Mouse (Mus musculus): ENCODE measurements at regions not wholly inside any gene's neighbourhood (a gene's known extent, or its start where the extent isn't known, plus 50 kb on each side); places are given as distances from the start of the nearest gene placed in this dataset.
A peak's percentile ranks its signal among the peaks of the same experiment; 100 is the strongest.

- no peak for DNase-seq (ENCODE audit: low read depth, low spot score)
Observed at GRCm38 (mm10) chr3:68758609-68759008, 68.2 kb downstream of the Il12a start.

GRCm38 (mm10) chr3:68759375-68759774 lies 68.9 kb downstream of the Il12a start:
- peak; percentile 11 for DNase-seq (ENCODE audit: low read depth, low spot score)

GRCm38 (mm10) chr3:68760806-68761205 lies 70.4 kb downstream of the Il12a start:
- no peak for DNase-seq (ENCODE audit: low read depth, low spot score)

- no peak for DNase-seq (ENCODE audit: low read depth, low spot score)
Observed at GRCm38 (mm10) chr3:68761242-68761625, 70.8 kb downstream of the Il12a start.

- peak; percentile 58 for DNase-seq (ENCODE audit: low read depth, low spot score)
Observed at GRCm38 (mm10) chr3:68761626-68762331, 71.3 kb downstream of the Il12a start.

- no peak for DNase-seq (ENCODE audit: low read depth, low spot score)
Observed at GRCm38 (mm10) chr3:68762988-68763387, 72.5 kb downstream of the Il12a start.

DNA sequence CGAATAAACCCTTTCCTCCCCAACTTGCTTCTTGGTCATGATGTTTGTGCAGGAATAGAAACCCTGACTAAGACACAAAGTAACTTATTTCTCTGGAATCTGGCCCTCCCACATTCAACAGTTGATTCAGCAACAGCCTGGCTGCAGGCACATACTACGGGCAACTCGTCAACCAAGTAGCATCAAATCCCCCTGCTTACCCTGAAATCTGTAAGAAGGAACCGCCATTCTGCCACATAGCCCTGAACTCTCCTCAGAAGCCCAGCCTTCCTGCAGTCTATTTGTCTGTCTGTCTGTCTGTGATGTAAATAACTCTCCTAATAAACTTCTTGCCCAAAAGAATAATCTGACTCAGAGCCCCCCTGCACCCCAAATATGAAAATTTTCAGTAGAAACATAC lies 73.9 kb downstream of the Il12a start:
- no peak for DNase-seq (ENCODE audit: low read depth, low spot score)

DNA sequence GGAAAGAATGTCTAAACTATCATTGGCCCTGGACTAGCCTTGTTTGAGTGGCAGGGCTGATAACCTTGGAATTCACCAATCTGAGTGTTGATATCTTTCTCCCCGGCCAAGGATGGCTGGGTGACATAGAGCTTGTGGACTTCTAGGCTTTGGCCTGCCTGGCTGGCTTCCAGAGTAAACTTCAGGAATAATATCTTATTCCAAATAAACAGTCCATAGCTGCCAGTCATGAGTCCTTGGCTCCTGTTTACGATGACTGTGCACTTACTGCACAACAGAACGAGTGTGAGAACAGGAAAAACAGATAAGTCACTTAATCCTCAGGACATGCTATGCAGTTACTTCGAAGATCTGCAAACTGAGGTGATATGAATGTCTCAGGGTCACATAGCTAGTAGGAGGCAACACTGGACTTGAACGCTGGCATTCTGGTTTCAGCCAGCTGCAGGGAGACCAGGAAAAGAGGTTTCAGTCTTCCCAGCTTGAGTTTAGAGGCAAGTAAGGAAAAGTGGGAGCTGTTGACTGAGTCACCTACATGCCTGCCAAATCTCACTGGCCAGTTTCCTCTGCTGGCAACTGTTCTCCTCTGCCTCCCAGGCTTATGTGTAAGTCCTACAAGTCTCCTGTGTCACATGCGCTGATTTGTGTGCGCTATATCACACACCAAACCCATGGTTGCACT lies 74.6 kb downstream of the Il12a start:
- DNase-seq (ENCODE audit: low read depth, low spot score) = no peak

DNA sequence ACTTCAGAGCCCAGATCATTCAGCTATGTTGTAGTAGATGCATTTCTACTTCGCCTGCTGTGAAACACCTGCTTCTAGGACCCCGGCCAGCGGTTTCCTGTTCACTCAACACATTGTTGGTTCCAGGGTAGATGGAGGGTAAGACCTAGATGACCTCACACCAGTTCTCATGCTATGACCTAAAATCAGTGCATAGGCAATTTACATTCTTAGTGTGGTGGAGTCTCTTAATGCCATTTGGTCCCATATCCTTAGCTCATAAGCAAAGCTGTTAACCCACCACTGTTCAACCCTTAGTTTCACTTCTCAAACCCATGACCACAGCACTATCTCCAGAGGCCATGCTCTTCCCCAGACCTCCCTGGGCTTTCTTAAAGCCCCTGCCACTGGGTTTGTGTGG lies 81.1 kb downstream of the Il12a start:
- no peak for DNase-seq (ENCODE audit: low read depth, low spot score)

GRCm38 (mm10) chr3:68777801-68778200 lies 87.4 kb downstream of the Il12a start:
- no peak for DNase-seq (ENCODE audit: low read depth, low spot score)

DNA sequence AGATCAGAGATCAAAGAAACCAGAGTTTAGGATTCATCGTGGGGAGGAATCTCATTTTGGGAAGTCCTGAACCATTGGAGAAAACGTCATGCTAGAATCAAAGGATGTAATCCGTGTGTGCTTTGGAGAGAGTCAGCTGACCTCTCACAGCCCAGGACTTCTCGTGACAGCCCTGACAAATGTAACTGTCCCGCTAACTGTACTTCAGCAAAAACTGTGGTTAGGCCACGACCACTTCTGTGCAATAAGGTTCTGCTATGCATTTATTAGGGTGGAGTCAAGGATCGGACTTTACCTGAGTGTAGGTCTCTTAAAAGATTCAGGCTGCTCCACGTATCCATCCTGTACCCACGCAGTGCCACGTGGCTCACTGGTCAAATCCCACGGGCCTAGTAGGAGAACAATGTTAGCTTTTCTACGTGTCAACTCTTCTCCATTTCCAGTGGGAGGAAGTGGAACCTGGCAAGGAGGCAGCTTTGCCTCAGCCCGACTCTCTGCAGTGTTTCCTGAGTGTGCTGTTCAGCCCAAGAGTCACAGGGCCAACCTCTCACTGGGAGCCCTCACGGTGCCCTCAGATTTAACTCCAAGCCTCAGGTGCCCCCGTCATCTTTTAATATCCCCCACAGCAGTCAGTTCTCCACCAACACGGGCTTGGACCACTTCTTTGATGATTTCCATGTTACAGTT lies 88.1 kb downstream of the Il12a start:
- no peak for DNase-seq (ENCODE audit: low read depth, low spot score)

DNA sequence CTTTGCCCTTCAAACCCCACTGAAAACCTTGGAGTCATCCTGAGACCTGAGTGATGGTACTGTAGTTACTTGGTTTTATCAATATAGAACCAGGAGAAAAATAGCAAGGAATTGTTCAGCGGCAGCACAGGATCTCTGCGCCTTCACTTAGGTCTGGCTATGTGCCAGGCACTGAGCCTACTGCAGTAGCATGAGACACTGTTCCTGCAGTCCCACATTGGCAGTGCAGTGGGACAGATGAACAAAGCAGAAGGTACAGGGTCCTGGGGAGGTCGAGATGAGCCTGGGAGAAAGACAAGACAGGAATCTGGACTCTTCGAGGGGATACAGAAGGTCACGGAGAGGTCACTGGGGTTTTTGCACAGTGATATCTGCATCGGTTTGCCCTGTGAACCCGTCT lies 88.5 kb upstream of the 1110032F04Rik start:
- DNase-seq (ENCODE audit: low read depth, low spot score) = no peak

- no peak for DNase-seq (ENCODE audit: low read depth, low spot score)
Observed at GRCm38 (mm10) chr3:68781466-68781865, 87.9 kb upstream of the 1110032F04Rik start.

DNA sequence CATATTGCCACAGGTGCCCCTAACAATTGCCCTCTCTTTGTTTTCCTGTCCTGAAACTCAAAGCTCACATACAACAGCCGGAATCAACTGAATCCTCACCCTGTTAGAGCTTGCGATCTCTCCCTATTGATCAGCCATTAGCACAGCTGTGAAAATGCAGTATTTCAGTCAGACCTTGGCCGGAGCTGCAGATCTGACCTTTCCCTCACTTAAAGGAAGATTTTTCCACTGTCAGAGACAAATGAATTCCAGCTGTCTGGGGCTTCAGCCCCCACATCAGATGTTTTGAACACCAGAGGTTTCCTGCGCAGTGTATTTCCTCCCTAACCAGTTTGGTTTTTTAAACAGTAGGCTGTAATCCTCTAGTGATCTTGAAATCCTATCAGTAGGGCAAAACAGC lies 87.0 kb upstream of the 1110032F04Rik start:
- no peak for DNase-seq (ENCODE audit: low read depth, low spot score)

DNA sequence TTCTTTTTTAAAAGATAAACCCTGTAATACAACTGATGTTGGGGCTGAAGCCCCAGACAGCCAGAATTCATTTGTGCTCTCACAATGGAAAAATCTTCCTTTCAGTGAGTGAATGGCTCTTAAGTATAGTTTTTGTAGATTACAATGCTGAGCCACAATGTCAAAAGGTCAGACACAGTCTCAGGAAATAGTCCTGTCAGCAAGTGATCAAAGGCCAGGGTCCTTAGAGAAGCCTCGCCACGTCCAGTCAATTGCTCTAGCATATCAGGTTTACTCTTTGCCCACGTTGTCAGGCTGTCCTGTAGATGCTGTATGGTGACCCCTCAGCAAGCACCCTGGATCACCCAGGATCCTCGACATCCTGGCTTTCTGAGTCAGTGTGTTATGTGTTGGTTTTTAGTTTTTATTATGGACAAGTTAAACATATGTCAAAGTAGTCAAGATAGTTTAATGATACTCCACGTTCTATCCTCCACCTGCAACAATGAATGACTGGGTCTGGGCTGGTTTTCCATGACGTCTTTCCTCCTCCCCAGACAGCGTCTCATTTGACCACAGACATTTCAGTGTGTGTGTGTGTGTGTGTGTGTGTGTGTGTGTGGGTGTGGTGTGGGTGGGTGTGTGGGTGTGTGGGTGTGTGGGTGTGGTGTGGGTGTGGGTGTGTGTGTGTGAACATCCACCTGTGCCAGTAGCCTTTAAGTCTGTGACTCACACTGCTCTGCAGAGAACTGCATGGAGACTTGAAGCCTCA lies 85.5 kb upstream of the 1110032F04Rik start:
- no peak for DNase-seq (ENCODE audit: low read depth, low spot score)

DNA sequence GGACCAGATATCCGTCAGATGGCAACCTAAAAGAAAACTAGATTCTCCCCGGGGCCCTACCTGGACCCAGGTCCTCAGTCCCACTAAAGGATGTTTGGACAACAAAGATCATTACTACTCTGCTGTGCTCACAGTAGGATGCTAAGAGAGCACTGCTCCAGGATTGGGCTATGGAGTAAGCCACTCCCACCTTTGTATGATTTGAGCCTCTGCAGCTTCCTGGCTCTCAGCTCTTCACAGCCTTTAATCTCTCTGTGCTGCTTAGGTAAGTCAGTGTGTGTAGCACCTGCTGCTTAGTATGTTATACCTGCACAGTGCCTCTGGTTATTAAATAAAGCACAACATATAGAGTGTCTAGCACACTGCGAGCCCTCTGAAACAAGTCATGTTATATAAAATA lies 82.6 kb upstream of the 1110032F04Rik start:
- DNase-seq (ENCODE audit: low read depth, low spot score) = no peak

DNA sequence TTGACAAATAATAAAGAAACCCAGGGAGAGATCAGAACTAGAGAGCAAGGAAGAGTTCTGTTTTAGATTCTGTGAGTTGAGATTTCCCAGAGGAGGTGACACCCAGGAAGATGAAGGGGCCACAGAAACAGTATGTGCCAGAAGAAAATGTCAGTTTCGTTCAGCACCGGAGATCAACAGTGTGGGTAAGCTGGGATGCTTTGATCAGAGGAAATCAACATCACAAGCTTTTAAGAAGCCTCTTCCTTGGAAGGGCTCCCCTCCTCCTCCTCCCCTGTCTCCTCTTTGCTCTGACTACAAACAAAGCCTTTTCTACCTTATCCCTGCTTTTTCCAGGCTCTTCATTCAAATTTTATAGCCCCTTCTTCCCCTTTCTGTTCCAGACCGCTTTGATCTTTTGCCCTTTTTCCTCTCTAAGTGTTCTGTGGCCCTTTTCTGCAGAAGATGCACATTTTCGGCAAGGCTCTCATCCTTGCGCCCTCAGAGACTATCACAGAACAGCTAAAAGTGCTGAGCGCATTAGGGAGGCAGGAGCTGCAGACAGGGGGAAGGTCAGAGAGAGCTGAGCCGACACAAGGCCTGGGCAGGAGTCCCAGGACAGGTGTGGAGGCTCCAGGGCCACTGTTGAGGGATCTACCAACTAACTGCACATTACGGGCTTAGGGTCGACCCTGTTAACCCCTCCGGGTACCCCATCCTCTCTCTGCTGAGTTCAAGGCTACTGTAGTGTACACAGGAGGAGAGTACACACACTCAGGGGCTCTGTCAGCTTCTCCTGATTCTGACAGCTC lies 81.8 kb upstream of the 1110032F04Rik start:
- DNase-seq (ENCODE audit: low read depth, low spot score) = no peak

DNA sequence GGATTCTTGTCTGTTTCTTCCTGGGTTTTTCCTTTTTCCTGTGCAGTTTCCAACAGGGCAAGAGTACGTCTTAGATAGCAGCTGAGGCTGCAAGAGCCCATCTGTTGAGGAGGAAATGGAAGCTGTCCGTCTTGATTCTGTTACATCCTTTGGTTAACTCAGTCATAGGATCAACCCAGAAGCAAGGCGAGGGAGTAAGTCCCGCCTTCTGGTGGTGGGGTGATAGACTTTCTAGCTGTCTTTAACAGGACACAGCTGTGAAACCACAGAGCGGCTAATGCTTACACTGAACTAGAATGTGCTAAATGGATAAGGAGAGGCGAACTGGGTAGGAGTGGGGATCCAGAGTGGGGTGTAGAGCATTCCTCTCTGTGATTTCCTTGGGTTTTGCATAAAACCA lies 79.9 kb upstream of the 1110032F04Rik start:
- no peak for DNase-seq (ENCODE audit: low read depth, low spot score)

GRCm38 (mm10) chr3:68790466-68790865 lies 78.9 kb upstream of the 1110032F04Rik start:
- DNase-seq (ENCODE audit: low read depth, low spot score) = no peak

- DNase-seq (ENCODE audit: low read depth, low spot score) = no peak
Observed at GRCm38 (mm10) chr3:68792883-68793282, 76.5 kb upstream of the 1110032F04Rik start.

DNA sequence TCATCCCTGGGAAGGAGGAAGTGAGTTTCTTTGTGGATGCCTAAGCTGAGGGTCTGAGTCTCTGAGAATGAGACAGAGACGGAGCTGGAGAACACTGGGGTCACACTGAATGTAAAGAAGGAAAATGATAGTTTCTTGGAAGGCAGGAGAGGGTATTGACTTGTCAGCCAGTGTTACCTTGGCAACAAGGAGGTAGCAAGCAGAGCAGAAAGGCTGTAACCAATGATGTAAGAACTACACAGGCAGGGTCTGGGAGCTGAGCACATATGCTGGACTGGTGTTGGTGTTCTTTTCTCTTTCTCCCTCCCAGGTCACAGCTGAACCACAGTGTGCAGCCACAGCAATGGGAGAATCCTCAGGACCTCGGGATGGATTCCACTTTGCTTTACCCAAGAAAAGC lies 75.5 kb upstream of the 1110032F04Rik start:
- DNase-seq (ENCODE audit: low read depth, low spot score) = no peak

Data from ES-CJ7 (cell line).